ENCODE assay signal across 8 mouse cellular contexts in the genomic region with DNA sequence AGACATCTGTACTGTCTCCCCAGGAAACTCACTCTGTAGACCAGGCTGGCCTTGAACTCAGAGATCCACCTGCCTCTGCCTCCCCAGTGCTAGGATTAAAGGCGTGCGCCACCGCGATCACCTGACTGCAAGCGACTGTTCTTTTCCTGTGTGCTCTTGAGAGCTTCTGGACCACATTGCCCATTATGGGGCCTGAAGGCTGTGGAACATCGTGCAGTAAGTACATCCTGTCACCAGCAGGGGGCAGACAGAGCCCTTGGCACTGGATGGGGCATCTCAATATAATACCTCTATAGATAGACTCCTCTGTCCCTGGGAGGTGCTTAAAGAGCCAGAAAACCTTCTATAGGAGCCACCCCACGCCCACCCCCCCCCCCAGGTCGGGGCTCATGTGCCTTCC. TPM values are rescaled to one million over a fixed set of nuclear protein-coding genes. Genes with fewer than 3 reads are reported as not detected.
A peak's percentile ranks its signal among the peaks of the same experiment; 100 is the strongest.
DNase-seq lines count a peak whose midpoint lies in the region; ATAC-seq and TF ChIP-seq lines count a peak whose summit lies in the region.

No protein-coding gene starts in this region.

- intact Hi-C loops in heart, postnatal 10 days (cut with DNase I) = loop anchor here (5.0 kb wide), 3 partner anchors 57 to 362 kb away; no protein-coding TSS in a partner anchor

- no peak for TF ChIP-seq POLR2A in brain, embryonic 14.5 days (IDR thresholded peaks at IDR 0.05; ENCODE audit: borderline replicate concordance, extremely low read depth, insufficient read depth, insufficient read length, poor library complexity, severe bottlenecking)

- no peak overlapping the region for H3K4me3 ChIP-seq in layer of hippocampus, adult 2 months
- H3K4me3 ChIP-seq in lung, embryonic 14.5 days (ENCODE audit: low read depth, low read length) = no peak overlapping the region

- H3K27ac ChIP-seq in layer of hippocampus, adult 2 months = no peak overlapping the region
- no peak overlapping the region for H3K27ac ChIP-seq in lung, embryonic 14.5 days (ENCODE audit: low read depth)

- WGBS in lung, embryonic 14.5 days = 31% methylated on average over 8 of the region's 8 CpGs

- peak; percentile 57; the same call in 1 of the 2 replicates for ATAC-seq in lung, embryonic 14.5 days (ENCODE audit: insufficient read depth)

- H3K27me3 ChIP-seq in lung, embryonic 14.5 days (ENCODE audit: insufficient read depth, low read length) = no peaks in the 10 kb centered on the region

- H3K36me3 ChIP-seq in lung, embryonic 14.5 days (ENCODE audit: insufficient read depth) = no peaks in the 10 kb centered on the region

- no peaks in the 10 kb centered on the region for H3K9me3 ChIP-seq in lung, embryonic 14.5 days (ENCODE audit: low read depth, low read length)

- H3K4me1 ChIP-seq in lung, embryonic 14.5 days (ENCODE audit: insufficient read depth) = no peaks in the 10 kb centered on the region

- no peak overlapping the region for H3K9ac ChIP-seq in lung, embryonic 14.5 days

- DNase-seq in ES-CJ7 (ENCODE audit: low read depth, low spot score) = peak; percentile 91
- DNase-seq in brain, embryonic 14.5 days (ENCODE audit: low read depth) = peak; percentile 81
- DNase-seq in fibroblast of lung, adult 2 months (ENCODE audit: low read depth) = peak; percentile 44
- DNase-seq in heart, postnatal 10 days = peak; percentile 77 to 86
- DNase-seq in layer of hippocampus, adult 2 months (ENCODE audit: low spot score in 2 of 2) = peak; percentile 72 to 84
- peak; percentile 90 for DNase-seq in lung, embryonic 14.5 days
- peak; percentile 72 for DNase-seq in right cerebral cortex, adult 18-20 months
- peak; percentile 47 to 48 for DNase-seq in urinary bladder, adult 18-20 months (ENCODE audit: low spot score in 2 of 2)

- TF ChIP-seq CTCF in brain, embryonic 14.5 days (IDR thresholded peaks at IDR 0.05; ENCODE audit: borderline replicate concordance, extremely low read depth, insufficient read depth, insufficient read length) = peak; percentile 86
- TF ChIP-seq CTCF in layer of hippocampus, adult 2 months (conservative IDR thresholded peaks at IDR 0.05) = peak; percentile 88
- peak; percentile 85 for TF ChIP-seq CTCF in lung, embryonic 14.5 days (IDR thresholded peaks at IDR 0.05; ENCODE audit: low read depth)

- H3K4me2 ChIP-seq in lung, embryonic 14.5 days = no peak overlapping the region

RNA-seq across cellular contexts. Expression of gene Cdh15, which starts 12.8 kb away (rescaled TPM):
- 1.0 and 1.2 TPM in 2 replicates for polyA plus RNA-seq in brain, embryonic 14.5 days (2012; rRNA removed)
- total RNA-seq in heart, postnatal 10 days (2021) = under 1 TPM in 1 of 2 experiments, not detected in 1; 0.10 TPM
- total RNA-seq in layer of hippocampus, adult 2 months (2021) = under 1 TPM; 0.93 to 1.00 TPM
- polyA plus RNA-seq in lung, embryonic 14.5 days (2014; fragmentation: Nextera tagmentation; extraction: Ambion mirVana) = 0.07 TPM in 1 of 2 replicates, not detected in the other

RNA-seq across cellular contexts. Expression of gene Acsf3, which starts 59.7 kb away (rescaled TPM):
- 18.9 and 19.5 TPM in 2 replicates for polyA plus RNA-seq in brain, embryonic 14.5 days (2012; rRNA removed)
- 10 to 100 TPM; 27.1 to 28.6 TPM for total RNA-seq in heart, postnatal 10 days (2021)
- total RNA-seq in layer of hippocampus, adult 2 months (2021) = 10 to 100 TPM; 19.2 to 21.7 TPM
- polyA plus RNA-seq in lung, embryonic 14.5 days (2014; fragmentation: Nextera tagmentation; extraction: Ambion mirVana) = 14.8 and 17.7 TPM in 2 replicates
